In genomic region chr6:22794071-22794721, GRCm38 (mm10) we compare ENCODE assay signal across 8 mouse cellular contexts.
DNase-seq lines count a peak whose midpoint lies in the region; ATAC-seq lines count a peak whose summit lies in the region.

No protein-coding gene starts in this region.

- DNase-seq in layer of hippocampus, adult 11-12 months (ENCODE audit: low spot score): peak; percentile 57
- no peak for DNase-seq in layer of hippocampus, postnatal 25 days (ENCODE audit: extremely low spot score in 1 of 2, low spot score in 1 of 2)
- DNase-seq in frontal cortex, adult 2 months (ENCODE audit: extremely low spot score in 1 of 2, low spot score in 1 of 2): peak; percentile 28 to 65
- peak; percentile 22 to 27 for DNase-seq in left cerebral cortex, postnatal 36 days (ENCODE audit: low spot score in 2 of 2)
- DNase-seq in right cerebral cortex, postnatal 14 days: peak; percentile 18
- no peak for DNase-seq in natural killer cell, adult 2 months (ENCODE audit: low spot score in 2 of 2)
- DNase-seq in ovary, postnatal 14 days (ENCODE audit: low spot score): no peak

- ATAC-seq in megakaryocyte, adult 5-6 weeks (ENCODE audit: poor library complexity, severe bottlenecking): no peak

- intact Hi-C loops in left cerebral cortex, postnatal 36 days (cut with DNase I): no loop called here

Comparison
In these comparisons a context has a peak if more than half of its experiments do, and no peak if none do; other contexts are left out.
1. DNase-seq: peak in layer of hippocampus, adult 11-12 months (single experiment), frontal cortex, adult 2 months (2 of 2), left cerebral cortex, postnatal 36 days (2 of 2) and right cerebral cortex, postnatal 14 days (single experiment); none in layer of hippocampus, postnatal 25 days (0 of 2), natural killer cell, adult 2 months (0 of 2) and ovary, postnatal 14 days (single experiment).